Mouse (Mus musculus) natural killer cell, adult 2 months (primary cell): ENCODE data around the gene Pik3cg.

Experiments used
- DNase-seq, 2 experiments: peaks; one replicate each; pipeline ENCODE4 v3.0.0; 2022; ENCODE audit warnings: low spot score in 2 of 2

Pik3cg gene

GRCm38 (mm10) chr12:32143782-32144181 lies 64.7 kb downstream of the Pik3cg start:
- no peak for DNase-seq

DNA sequence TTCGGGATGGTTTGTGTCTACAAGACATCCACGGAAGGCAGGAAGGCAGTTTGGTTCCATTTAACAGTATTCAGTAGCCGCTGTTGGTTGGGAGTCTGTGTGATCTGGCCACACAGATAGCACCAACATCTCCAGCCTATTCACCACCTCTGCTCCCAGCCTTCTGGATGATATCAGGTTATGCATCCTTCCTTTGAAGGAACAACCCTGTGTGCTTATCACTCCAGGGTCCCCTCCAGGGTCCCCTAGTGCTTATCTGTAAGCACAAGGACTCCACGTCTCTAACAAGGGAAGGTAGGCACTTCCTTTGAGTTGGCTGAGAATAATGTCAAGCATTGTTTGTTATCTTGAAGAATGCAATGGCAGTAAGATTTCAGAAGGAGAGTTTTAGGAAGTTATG lies 65.3 kb downstream of the Pik3cg start:
- DNase-seq, result no peak

DNA sequence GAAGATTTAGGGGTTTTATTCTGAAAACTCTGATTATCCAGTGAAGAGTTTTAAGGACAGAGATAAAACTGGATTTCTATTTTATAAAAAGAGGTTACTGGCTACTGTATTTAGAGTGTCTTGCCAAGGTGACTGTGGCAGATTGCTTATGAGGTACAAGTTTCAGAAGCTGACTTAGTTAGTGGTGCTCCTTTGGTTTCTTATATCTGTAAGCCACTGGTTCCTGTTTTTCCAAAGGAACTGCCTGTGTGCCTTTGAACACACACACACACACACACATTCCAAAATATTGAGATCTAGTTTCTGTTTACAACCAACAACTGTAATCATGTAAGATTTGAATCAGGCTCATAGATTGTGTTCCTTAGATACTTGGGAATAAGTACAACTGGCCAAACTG lies 66.7 kb downstream of the Pik3cg start:
- no peak for DNase-seq

DNA sequence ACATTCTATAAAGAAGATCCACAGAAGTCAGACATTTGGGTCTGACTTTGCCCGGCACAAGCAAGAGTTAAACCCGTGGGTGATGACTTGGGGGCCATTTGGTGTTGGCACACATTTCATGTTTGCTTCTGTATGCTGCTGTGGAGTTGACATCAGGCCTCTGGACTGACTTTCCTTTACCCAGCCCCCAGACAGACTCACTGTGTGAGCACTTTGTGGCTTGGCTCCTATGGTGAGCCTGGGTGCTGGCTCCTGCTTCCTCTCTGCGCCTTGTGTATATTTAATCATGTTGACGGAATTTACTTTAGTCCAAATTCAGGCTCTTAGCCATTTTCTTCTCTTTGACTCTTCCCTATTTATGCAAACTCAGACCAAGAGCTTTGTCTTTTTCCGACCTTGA lies 69.6 kb downstream of the Pik3cg start:
- no peak for DNase-seq

GRCm38 (mm10) chr12:32138362-32138761 lies 70.1 kb downstream of the Pik3cg start:
- DNase-seq, result no peak

- DNase-seq, result no peak
Measured at GRCm38 (mm10) chr12:32137542-32137941, 70.9 kb downstream of the Pik3cg start.

DNA sequence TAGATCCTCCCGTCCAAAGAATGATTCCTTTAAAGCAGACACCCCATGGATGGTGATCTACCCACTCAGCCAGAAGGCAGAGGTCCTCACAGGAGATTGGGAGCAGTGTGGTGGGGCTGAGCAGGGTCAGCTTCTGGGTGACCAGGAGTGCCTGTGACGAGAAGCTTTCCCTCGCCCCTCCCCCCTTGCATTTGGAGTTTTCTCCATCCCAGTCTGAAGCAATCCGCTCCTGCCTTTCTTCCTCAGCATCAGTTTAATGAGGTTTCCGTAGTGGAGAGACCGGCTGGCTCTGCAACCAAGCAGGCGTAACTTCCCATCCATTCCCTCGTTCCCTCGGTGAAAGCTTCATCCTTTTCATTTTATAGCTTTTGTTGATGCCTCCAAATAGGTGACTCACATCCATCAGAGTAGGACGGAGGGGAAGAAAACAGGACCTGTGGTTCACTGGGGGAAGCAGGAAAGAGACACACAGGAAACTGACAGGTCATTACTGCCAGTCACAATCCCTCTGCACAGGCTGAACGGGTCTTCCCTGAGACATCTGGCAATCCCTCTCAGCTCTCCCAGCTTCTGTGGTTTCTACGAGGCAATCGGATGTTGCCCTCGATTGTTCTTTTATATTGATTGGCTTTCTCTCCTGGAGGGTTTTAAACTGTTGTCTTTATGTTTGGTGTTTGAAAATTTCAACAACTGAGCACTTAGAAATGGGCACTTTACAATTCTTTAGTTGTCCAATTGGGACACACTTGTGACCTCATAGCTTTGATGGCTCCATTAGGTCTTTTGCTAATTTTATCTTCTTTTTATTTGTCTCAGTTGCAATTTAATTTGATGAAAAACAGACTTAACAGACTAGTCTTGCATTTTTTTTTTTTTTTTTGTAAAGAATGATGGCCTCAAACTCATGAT lies 80.6 kb downstream of the Pik3cg start:
- DNase-seq, result no peak

DNA sequence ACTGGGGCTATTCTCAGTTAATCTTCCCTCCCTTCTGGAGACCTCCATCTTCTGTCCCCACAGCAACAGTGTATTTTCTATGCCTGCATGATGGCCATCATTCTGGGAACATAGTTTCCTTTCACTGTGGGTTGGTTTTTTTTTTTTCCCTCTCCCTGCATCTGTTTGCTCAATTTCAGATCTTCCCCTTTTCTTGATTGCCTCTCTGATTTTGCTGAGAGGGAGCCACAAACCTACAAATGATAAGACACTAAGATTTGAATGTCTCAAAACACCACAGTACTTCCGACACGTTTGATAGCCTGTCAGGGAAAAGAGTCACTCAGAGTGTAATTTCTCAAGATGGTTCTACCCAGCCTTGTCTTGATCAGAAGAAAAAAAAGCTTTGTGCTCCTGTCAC lies 81.3 kb downstream of the Pik3cg start:
- DNase-seq, result no peak

DNA sequence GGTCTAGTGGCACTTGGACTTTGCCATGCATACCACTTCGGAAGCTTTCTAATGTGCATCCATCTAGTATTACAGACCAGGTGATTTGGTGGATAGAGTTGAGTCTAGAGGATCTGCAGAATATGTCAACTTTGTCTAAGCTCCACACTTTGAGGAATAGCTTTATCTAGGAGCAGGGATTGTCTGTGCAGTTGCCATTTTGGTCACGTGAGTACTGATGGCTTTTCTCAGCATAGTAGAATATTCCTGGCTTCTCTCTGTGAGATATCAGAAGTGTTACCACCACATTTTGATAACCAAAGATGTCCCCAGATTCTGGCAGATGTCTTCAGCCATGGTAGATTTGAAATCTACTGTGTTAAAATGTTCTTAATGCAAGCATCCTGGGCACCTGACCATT lies 84.0 kb downstream of the Pik3cg start:
- DNase-seq, result no peak

GRCm38 (mm10) chr12:32124030-32124429 lies 84.4 kb downstream of the Pik3cg start:
- DNase-seq, result no peak

- no peak for DNase-seq
Measured at GRCm38 (mm10) chr12:32123559-32123958, 84.9 kb downstream of the Pik3cg start.
